Mouse (Mus musculus): ENCODE data around the gene Ap3d1. TPM values are rescaled to one million over a fixed set of nuclear protein-coding genes. Genes with fewer than 3 reads are reported as not detected.

Gene Ap3d1
- polyA plus RNA-seq, 1 experiment from 2014 or later, result 81.0 TPM

DNA sequence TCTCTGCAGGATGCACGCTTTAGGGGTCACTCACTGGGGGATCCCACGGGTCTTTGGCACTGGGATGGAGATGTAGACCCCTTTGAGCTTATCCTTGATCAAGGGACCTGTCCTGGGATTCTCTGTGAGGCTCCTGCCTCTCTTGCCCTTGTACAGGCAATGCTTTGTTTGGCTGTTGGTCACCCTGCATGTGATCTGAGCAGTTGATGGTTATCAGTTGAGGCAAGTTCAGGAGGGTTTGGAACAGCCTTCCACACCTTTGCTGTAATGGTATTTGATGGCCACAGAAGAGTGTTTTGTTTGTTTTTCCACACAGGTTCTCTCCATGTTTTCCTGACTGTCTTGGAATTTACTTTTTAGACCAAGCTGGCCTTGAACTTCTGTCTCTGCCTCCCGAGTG lies 19.8 kb upstream of the Ap3d1 start:
- no peak overlapping the region for H3K9ac ChIP-seq (ENCODE audit: low read length)
- peaks cover 8% of the 10 kb centered on the region for H3K4me1 ChIP-seq (ENCODE audit: control insufficient read depth, insufficient read depth, low read length)
- DNase-seq (ENCODE audit: low spot score), result no peak
- no peak overlapping the region for H3K4me3 ChIP-seq (ENCODE audit: low read depth, low read length)
- ATAC-seq, result no peak
- H3K9me3 ChIP-seq (replicated peaks; ENCODE audit: control insufficient read depth, low read length), result no peaks in the 10 kb centered on the region
- no peak overlapping the region for H3K27ac ChIP-seq (ENCODE audit: low read depth, low read length)
- H3K36me3 ChIP-seq (ENCODE audit: control insufficient read depth, insufficient read depth, low read length), result peaks cover 26% of the 10 kb centered on the region
- WGBS, result 67% methylated on average over 3 of the region's 3 CpGs
- no peaks in the 10 kb centered on the region for H3K27me3 ChIP-seq (replicated peaks; ENCODE audit: control insufficient read depth, insufficient read depth, low read length)
- H3K4me2 ChIP-seq (ENCODE audit: low read length), result no peak overlapping the region

DNA sequence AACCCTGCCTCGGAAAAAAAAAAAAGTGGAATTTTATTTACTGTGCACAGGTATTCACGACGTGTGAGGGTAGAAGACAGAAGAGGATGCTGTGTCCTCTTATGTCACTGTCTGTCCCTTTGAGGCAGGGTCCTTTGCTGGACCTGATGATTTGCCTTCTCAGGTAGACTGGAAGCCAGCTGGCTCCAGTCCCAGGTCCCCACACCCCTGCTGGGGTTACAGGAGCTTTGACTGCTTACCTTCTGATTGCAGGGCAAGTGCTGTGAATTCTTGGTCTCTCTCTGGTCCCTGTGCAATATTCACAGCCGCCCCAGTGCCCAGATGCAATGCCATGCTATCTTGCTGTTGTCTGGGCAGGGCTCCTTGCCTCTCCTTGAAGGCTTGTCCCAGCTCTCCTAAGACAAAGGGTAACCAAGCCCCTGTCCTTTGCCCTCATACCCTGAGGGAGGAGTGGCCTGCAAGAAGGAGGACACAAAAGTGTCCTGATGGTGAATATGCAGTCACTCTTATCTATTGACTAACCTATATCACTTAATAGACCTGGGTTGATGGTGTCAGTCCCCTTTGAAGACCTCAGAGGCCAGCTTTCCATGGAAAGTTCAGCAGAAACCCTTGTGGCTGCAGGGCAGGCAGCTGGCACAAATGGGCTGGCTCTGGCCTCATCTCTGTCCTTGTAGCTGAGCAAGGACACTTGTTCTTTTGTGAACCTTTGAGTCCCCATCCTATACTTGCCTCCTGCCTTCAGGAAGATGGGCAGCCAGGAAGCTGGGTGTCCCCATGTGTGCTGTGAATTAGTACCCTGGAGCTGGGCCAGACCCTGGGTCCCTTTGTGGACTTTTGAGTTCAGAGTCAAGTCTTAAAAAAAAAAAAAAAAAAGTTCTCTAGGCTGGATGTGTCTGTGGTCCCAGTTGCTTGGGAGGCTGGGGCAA lies 18.8 kb upstream of the Ap3d1 start:
- no peak overlapping the region for H3K27ac ChIP-seq (ENCODE audit: low read depth, low read length)
- 88% methylated on average over 4 of the region's 4 CpGs for WGBS
- H3K9me3 ChIP-seq (replicated peaks; ENCODE audit: control insufficient read depth, low read length), result no peaks in the 10 kb centered on the region
- peaks cover 17% of the 10 kb centered on the region for H3K36me3 ChIP-seq (ENCODE audit: control insufficient read depth, insufficient read depth, low read length)
- ATAC-seq (no peak), DNase-seq (ENCODE audit: low spot score) (no peak)
- no peak overlapping the region for H3K4me2 ChIP-seq (ENCODE audit: low read length)
- no peak overlapping the region for H3K4me3 ChIP-seq (ENCODE audit: low read depth, low read length)
- H3K9ac ChIP-seq (ENCODE audit: low read length), result no peak overlapping the region
- H3K27me3 ChIP-seq (replicated peaks; ENCODE audit: control insufficient read depth, insufficient read depth, low read length), result no peaks in the 10 kb centered on the region
- H3K4me1 ChIP-seq (ENCODE audit: control insufficient read depth, insufficient read depth, low read length), result peaks cover 17% of the 10 kb centered on the region

DNA sequence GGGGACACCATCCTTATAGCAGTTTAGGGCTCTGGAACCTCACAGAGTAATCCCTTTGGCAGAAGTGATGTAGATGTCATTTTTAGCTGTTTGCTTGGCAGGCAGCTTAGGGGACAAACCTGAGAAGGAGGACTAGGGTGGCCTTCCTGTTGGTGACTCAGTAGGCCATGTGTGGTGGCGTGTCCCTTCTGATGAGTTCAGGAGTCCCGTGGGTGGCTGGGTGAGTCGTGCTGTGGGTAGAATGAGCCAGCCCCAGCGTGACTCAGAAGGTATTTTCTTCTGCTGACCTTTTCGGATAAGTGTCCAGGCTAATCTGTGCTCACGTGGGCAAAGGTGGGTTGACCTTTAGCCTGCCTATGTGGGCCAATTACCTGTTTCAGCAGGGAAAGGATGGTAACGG lies 16.6 kb upstream of the Ap3d1 start:
- Histone ChIP-seq H3K9ac (ENCODE audit: low read length) (no peak overlapping the region), H3K4me3 (ENCODE audit: low read depth, low read length) (no peak overlapping the region), H3K27ac (ENCODE audit: low read depth, low read length) (no peak overlapping the region), H3K36me3 (ENCODE audit: control insufficient read depth, insufficient read depth, low read length) (no peaks in the 10 kb centered on the region), H3K9me3 (replicated peaks; ENCODE audit: control insufficient read depth, low read length) (no peaks in the 10 kb centered on the region), H3K4me1 (ENCODE audit: control insufficient read depth, insufficient read depth, low read length) (peaks cover 18% of the 10 kb centered on the region), H3K27me3 (replicated peaks; ENCODE audit: control insufficient read depth, insufficient read depth, low read length) (no peaks in the 10 kb centered on the region), H3K4me2 (ENCODE audit: low read length) (no peak overlapping the region)
- 88% methylated on average over 7 of the region's 7 CpGs for WGBS
- DNase-seq (ENCODE audit: low spot score) (no peak), ATAC-seq (no peak)

DNA sequence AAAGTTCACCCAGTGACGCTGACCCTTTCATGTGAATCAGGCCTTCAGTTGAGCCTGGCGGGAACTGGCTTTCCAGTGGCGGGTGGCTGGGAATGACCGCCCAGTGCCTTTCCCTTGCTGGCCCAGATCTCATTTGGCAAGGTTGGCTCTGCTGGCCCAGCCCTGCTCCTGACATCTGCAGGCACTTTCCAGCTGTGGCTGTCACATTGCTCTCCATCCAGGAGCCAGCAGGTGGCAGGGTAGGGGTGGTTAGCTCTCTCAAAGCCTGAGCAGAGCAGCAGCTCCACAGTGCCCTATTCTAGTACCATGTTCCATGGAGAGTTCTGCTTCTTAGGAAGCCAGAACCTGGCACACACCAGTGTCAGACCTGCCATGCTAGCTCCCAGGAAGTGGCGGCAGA lies 15.7 kb upstream of the Ap3d1 start:
- Histone ChIP-seq H3K9me3 (replicated peaks; ENCODE audit: control insufficient read depth, low read length) (no peaks in the 10 kb centered on the region), H3K9ac (ENCODE audit: low read length) (no peak overlapping the region; the same call in 1 of the 2 replicates), H3K27me3 (replicated peaks; ENCODE audit: control insufficient read depth, insufficient read depth, low read length) (no peaks in the 10 kb centered on the region), H3K27ac (ENCODE audit: low read depth, low read length) (no peak overlapping the region), H3K36me3 (ENCODE audit: control insufficient read depth, insufficient read depth, low read length) (no peaks in the 10 kb centered on the region), H3K4me2 (ENCODE audit: low read length) (no peak overlapping the region; the same call in 1 of the 2 replicates), H3K4me3 (ENCODE audit: low read depth, low read length) (no peak overlapping the region), H3K4me1 (ENCODE audit: control insufficient read depth, insufficient read depth, low read length) (peaks cover 18% of the 10 kb centered on the region)
- no peak for ATAC-seq
- peak; percentile 55 for DNase-seq (ENCODE audit: low spot score)
- WGBS, result 41% methylated on average over 5 of the region's 5 CpGs

DNA sequence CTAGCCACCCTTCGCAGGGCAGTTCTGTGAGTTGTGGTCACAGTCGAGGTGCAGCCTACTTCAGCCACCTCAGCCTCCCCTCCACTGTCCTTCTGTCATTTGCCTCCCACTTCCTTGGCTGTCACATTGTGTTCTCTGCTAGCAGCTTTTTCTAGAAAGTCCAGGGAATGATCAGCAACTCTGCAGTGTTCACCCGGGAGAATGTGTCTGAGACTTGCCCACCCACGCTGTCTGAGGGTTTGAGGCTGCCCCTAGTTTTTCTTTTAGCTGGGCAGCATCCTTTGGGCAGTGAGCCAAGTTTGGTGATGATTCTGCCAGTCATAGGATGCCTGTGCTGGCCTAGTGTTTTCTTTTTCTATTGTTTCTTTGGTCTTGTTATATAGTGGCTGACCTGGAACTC lies 14.9 kb upstream of the Ap3d1 start:
- H3K9ac ChIP-seq (ENCODE audit: low read length), result peak overlapping the region; percentile 95; the same call in 1 of the 2 replicates
- no peak for ATAC-seq

DNA sequence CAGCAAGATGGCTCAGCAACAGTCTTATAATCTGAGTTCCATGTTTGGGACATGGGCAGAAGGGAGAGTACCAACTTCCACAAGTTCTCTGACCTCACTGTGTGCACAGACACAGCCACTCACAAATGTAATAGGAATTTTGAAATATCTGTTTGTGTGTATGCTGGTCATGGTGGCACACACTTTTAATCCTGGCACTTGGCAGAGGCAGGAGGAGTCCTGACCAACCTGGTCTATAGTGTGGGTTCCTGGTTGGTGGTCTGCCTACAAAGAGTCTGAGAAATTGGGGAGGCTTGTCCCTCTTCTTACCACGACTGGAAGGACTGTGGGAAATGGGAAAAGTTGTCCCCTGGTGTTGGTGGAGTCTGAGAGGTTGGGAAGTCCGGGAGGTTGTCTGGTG lies 14.4 kb upstream of the Ap3d1 start:
- peaks cover 28% of the 10 kb centered on the region for H3K4me1 ChIP-seq (ENCODE audit: control insufficient read depth, insufficient read depth, low read length)
- H3K36me3 ChIP-seq (ENCODE audit: control insufficient read depth, insufficient read depth, low read length), result no peaks in the 10 kb centered on the region
- DNase-seq (ENCODE audit: low spot score) (no peak), ATAC-seq (no peak)
- H3K4me3 ChIP-seq (ENCODE audit: low read depth, low read length), result peak overlapping the region; percentile 97
- H3K9ac ChIP-seq (ENCODE audit: low read length), result peak overlapping the region; percentile 95
- WGBS, result 62% methylated on average over 2 of the region's 2 CpGs
- H3K4me2 ChIP-seq (ENCODE audit: low read length), result peak overlapping the region; percentile 83
- H3K27ac ChIP-seq (ENCODE audit: low read depth, low read length), result no peak overlapping the region
- H3K9me3 ChIP-seq (replicated peaks; ENCODE audit: control insufficient read depth, low read length), result no peaks in the 10 kb centered on the region
- no peaks in the 10 kb centered on the region for H3K27me3 ChIP-seq (replicated peaks; ENCODE audit: control insufficient read depth, insufficient read depth, low read length)

More for the DNA sequence above, 14.9 kb upstream of the Ap3d1 start:
- H3K27ac ChIP-seq (ENCODE audit: low read depth, low read length), result no peak overlapping the region
- H3K4me1 ChIP-seq (ENCODE audit: control insufficient read depth, insufficient read depth, low read length), result peaks cover 24% of the 10 kb centered on the region
- H3K27me3 ChIP-seq (replicated peaks; ENCODE audit: control insufficient read depth, insufficient read depth, low read length), result no peaks in the 10 kb centered on the region
- DNase-seq (ENCODE audit: low spot score), result no peak
- no peaks in the 10 kb centered on the region for H3K36me3 ChIP-seq (ENCODE audit: control insufficient read depth, insufficient read depth, low read length)
- WGBS, result 67% methylated on average over 4 of the region's 4 CpGs
- peak overlapping the region; percentile 97; the same call in 1 of the 2 replicates for H3K4me3 ChIP-seq (ENCODE audit: low read depth, low read length)
- H3K4me2 ChIP-seq (ENCODE audit: low read length), result peak overlapping the region; percentile 83
- H3K9me3 ChIP-seq (replicated peaks; ENCODE audit: control insufficient read depth, low read length), result no peaks in the 10 kb centered on the region

DNA sequence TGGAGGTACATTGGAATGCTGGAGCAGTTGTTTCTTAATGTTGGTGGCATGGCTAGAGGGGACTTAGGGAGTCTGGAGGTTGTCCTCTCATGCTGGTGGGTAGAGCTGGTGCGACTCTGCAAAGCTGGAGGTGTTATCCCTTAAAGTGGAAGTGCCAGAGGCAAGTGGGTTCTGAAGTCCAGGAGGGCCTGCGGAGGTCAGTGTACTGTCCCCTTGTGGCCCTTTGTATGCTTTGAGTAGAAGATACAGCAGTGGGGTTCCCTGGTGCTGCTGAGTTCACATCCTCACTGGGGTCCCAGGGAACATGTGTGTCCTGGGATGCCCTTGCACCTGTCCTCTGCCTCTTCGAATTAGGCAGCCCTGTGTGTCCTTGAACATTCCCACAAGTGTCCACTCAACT lies 14.0 kb upstream of the Ap3d1 start:
- 33% methylated on average over 3 of the region's 3 CpGs for WGBS
- no peak for DNase-seq (ENCODE audit: low spot score)
- Histone ChIP-seq H3K4me1 (ENCODE audit: control insufficient read depth, insufficient read depth, low read length) (peaks cover 28% of the 10 kb centered on the region), H3K36me3 (ENCODE audit: control insufficient read depth, insufficient read depth, low read length) (no peaks in the 10 kb centered on the region), H3K9me3 (replicated peaks; ENCODE audit: control insufficient read depth, low read length) (no peaks in the 10 kb centered on the region), H3K4me3 (ENCODE audit: low read depth, low read length) (peak overlapping the region; percentile 97), H3K9ac (ENCODE audit: low read length) (peak overlapping the region; percentile 95), H3K27ac (ENCODE audit: low read depth, low read length) (no peak overlapping the region), H3K27me3 (replicated peaks; ENCODE audit: control insufficient read depth, insufficient read depth, low read length) (no peaks in the 10 kb centered on the region), H3K4me2 (ENCODE audit: low read length) (peak overlapping the region; percentile 83)
- no peak for ATAC-seq

DNA sequence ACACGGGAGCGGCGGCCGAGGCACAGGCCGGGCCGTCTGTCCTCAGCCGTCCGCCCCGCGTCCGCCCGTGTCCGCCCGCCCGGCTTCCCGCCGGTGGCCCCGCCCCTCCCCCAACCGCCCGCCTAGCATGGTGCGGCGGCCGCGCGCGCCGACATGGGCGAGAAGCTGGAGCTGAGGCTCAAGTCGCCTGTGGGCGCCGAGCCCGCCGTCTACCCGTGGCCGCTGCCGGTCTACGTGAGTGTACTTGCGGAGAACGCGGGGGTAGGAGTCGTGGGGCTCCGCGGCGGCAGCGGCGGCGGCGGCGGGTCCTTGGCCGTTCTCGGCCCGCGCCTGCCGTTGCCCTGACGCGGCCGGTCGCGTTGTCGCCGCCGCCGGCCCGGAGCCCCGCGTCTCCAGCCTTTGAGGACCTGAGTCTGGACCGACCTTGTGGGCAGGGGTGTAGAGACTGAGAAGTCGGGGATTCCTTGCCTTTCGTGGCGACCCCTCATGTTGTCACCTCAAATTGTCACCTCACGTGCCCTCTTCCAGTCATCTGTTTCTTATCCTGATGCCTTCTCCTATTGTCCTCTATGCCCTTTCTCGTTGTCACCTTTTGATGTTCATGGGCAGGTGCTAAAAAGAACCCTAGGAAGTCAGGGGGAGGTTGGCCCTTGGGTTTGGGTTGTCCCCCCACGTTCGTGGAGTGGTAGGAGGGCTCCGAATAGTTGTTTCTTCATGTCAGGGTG lies 13.4 kb upstream of the Ap3d1 start:
- H3K4me1 ChIP-seq (ENCODE audit: control insufficient read depth, insufficient read depth, low read length), result peaks cover 28% of the 10 kb centered on the region
- peak overlapping the region; percentile 95 for H3K9ac ChIP-seq (ENCODE audit: low read length)
- DNase-seq (ENCODE audit: low spot score) (no peak), ATAC-seq (no peak)
- under 1% methylated on average over 60 of the region's 75 CpGs for WGBS
- peak overlapping the region; percentile 83 for H3K4me2 ChIP-seq (ENCODE audit: low read length)
- H3K4me3 ChIP-seq (ENCODE audit: low read depth, low read length), result peak overlapping the region; percentile 97
- no peaks in the 10 kb centered on the region for H3K36me3 ChIP-seq (ENCODE audit: control insufficient read depth, insufficient read depth, low read length)
- H3K27ac ChIP-seq (ENCODE audit: low read depth, low read length), result peak overlapping the region; percentile 77
- no peaks in the 10 kb centered on the region for H3K27me3 ChIP-seq (replicated peaks; ENCODE audit: control insufficient read depth, insufficient read depth, low read length)
- no peaks in the 10 kb centered on the region for H3K9me3 ChIP-seq (replicated peaks; ENCODE audit: control insufficient read depth, low read length)
